Mouse (Mus musculus): ENCODE data around the gene Upk1a. TPM values are rescaled to one million over a fixed set of nuclear protein-coding genes. Genes with fewer than 3 reads are reported as not detected.

The Upk1a gene
- total and polyA plus RNA-seq, 3 experiments, result 0.47 to 10.9 (median 1.8) TPM

GRCm38 (mm10) chr7:30633762-30634412, 21.2 kb upstream of the Upk1a start:
- in situ Hi-C loops (cut with MboI; ENCODE audit: low pct_ligation_motif_present, low pct_unique_long_range_greater_than_20kb, low sequenced_read_pairs) (no loop called here), dilution Hi-C loops (cut with MboI; ENCODE audit: extremely low pct_ligation_motif_present, extremely low pct_unique_long_range_greater_than_20kb, low sequenced_read_pairs) (no loop called here)
- Histone ChIP-seq H3K36me3 (replicated peaks in 1 of 2; ENCODE audit: control insufficient read depth in 1 of 2, insufficient read depth in 1 of 2, low read length in 1 of 2) (no peaks in the 10 kb centered on the region), H3K27ac (ENCODE audit: insufficient read depth, low read depth) (no peak overlapping the region), H3K9me3 (replicated peaks; ENCODE audit: low read length) (no peaks in the 10 kb centered on the region), H3K4me1 (ENCODE audit: control insufficient read depth in 1 of 2, insufficient read depth in 2 of 2) (peaks cover 12 to 16% of the 10 kb centered on the region in 2 experiments), H3K4me3 (replicated peaks in 1 of 3; ENCODE audit: low read depth in 2 of 3, low read length in 2 of 3, poor library complexity in 1 of 3) (no peak overlapping the region), H3K79me2 (replicated peaks; ENCODE audit: control insufficient read depth, extremely low read depth, insufficient read depth, poor library complexity, severe bottlenecking) (no peaks in the 10 kb centered on the region), H3K9ac (ENCODE audit: insufficient read depth, low read depth) (no peak overlapping the region), H3K4me2 (ENCODE audit: insufficient read depth, low read depth, poor library complexity, severe bottlenecking) (no peak overlapping the region), H3K27me3 (replicated peaks) (no peaks in the 10 kb centered on the region)
- no peak for TF ChIP-seq TCF12 (IDR thresholded peaks at IDR 0.05; ENCODE audit: low read depth, low read length)
- DNase-seq (ENCODE audit: extremely low read depth), result no peak

GRCm38 (mm10) chr7:30629013-30629412, 16.4 kb upstream of the Upk1a start:
- H3K79me2 ChIP-seq (replicated peaks; ENCODE audit: control insufficient read depth, extremely low read depth, insufficient read depth, poor library complexity, severe bottlenecking), result peaks cover 19% of the 10 kb centered on the region
- in situ Hi-C loops (cut with MboI; ENCODE audit: low pct_ligation_motif_present, low pct_unique_long_range_greater_than_20kb, low sequenced_read_pairs), result no loop called here
- no peak for TF ChIP-seq POLR2A (IDR thresholded peaks at IDR 0.05; ENCODE audit: low read depth, low read length)
- TF ChIP-seq UBTF (IDR thresholded peaks at IDR 0.05; ENCODE audit: low read depth, low read length), result no peak
- TF ChIP-seq ZKSCAN1 (IDR thresholded peaks at IDR 0.05; ENCODE audit: borderline replicate concordance, low read depth, low read length), result no peak
- TF ChIP-seq E2F4 (IDR thresholded peaks at IDR 0.05; ENCODE audit: insufficient replicate concordance, low read depth, low read length), result no peak
- no peak; the same call in 1 of the 2 replicates for TF ChIP-seq MAZ (IDR thresholded peaks at IDR 0.05; ENCODE audit: low read depth, low read length)
- no peak for TF ChIP-seq USF2 (conservative IDR thresholded peaks at IDR 0.05; ENCODE audit: low read depth, low read length)
- no peak; the same call in 1 of the 2 replicates for TF ChIP-seq MEF2A (IDR thresholded peaks at IDR 0.05; ENCODE audit: borderline replicate concordance, low read depth, low read length)
- 0 out of 2 replicates have a peak, but pooled peaks have one; percentile 33 for TF ChIP-seq BHLHE40 (IDR thresholded peaks at IDR 0.05; ENCODE audit: low read depth, low read length)
- peak; percentile 40; the same call in 1 of the 2 replicates for TF ChIP-seq TCF12 (IDR thresholded peaks at IDR 0.05; ENCODE audit: low read depth, low read length)
- no peak for TF ChIP-seq ZC3H11A (IDR thresholded peaks at IDR 0.05; ENCODE audit: low read depth, low read length)
- TF ChIP-seq CTCF (conservative IDR thresholded peaks at IDR 0.05 in 1 of 2, IDR thresholded peaks at IDR 0.05 in 1 of 2; ENCODE audit: low read depth in 2 of 2, low read length in 2 of 2), result peak in 1 of 2 experiments; percentile 31; a peak in 2 of 4 replicates
- TF ChIP-seq CHD2 (IDR thresholded peaks at IDR 0.05; ENCODE audit: low read length), result 0 out of 2 replicates have a peak, but pooled peaks have one; percentile 22
- peak; percentile 87 for TF ChIP-seq IRF4 (IDR thresholded peaks at IDR 0.05; ENCODE audit: low read depth, low read length)
- peak; percentile 76 for TF ChIP-seq SIN3A (IDR thresholded peaks at IDR 0.05; ENCODE audit: low read length)
- peak; percentile 24; the same call in 1 of the 2 replicates for TF ChIP-seq JUN (IDR thresholded peaks at IDR 0.05; ENCODE audit: insufficient read depth, low read depth, low read length)
- TF ChIP-seq EP300 (IDR thresholded peaks at IDR 0.05; ENCODE audit: low read length), result peak; percentile 85
- no peak for TF ChIP-seq RAD21 (IDR thresholded peaks at IDR 0.05; ENCODE audit: low read depth, low read length)
- TF ChIP-seq ZNF384 (IDR thresholded peaks at IDR 0.05; ENCODE audit: low read depth, low read length), result no peak
- TF ChIP-seq GABPA (IDR thresholded peaks at IDR 0.05; ENCODE audit: insufficient replicate concordance, low read depth, low read length), result no peak
- no peak for TF ChIP-seq CHD1 (IDR thresholded peaks at IDR 0.05; ENCODE audit: low read depth, low read length)
- no peak for TF ChIP-seq ZMIZ1 (IDR thresholded peaks at IDR 0.05; ENCODE audit: low read depth, low read length)
- no peak for TF ChIP-seq USF1 (IDR thresholded peaks at IDR 0.05; ENCODE audit: low read depth, low read length)
- TF ChIP-seq NELFE (IDR thresholded peaks at IDR 0.05; ENCODE audit: low read depth, low read length), result no peak; the same call in 1 of the 2 replicates
- TF ChIP-seq POLR2AphosphoS2 (IDR thresholded peaks at IDR 0.05; ENCODE audit: low read depth, low read length), result no peak
- no peak for TF ChIP-seq KAT2A (IDR thresholded peaks at IDR 0.05; ENCODE audit: insufficient replicate concordance, low read length)
- TF ChIP-seq TBP (conservative IDR thresholded peaks at IDR 0.05; ENCODE audit: low read depth, low read length), result no peak
- TF ChIP-seq MYC (IDR thresholded peaks at IDR 0.05; ENCODE audit: low read depth, low read length), result peak; percentile 65; the same call in 1 of the 2 replicates
- TF ChIP-seq MAX (IDR thresholded peaks at IDR 0.05; ENCODE audit: low read length), result peak; percentile 56; the same call in 1 of the 2 replicates
- 0 out of 2 replicates have a peak, but pooled peaks have one; percentile 33 for TF ChIP-seq JUND (conservative IDR thresholded peaks at IDR 0.05; ENCODE audit: low read depth, low read length)
- TF ChIP-seq PAX5 (IDR thresholded peaks at IDR 0.05; ENCODE audit: low read length), result no peak
- TF ChIP-seq RCOR1 (conservative IDR thresholded peaks at IDR 0.05; ENCODE audit: low read depth, low read length), result peak; percentile 52; the same call in 1 of the 2 replicates
- no peak for TF ChIP-seq NRF1 (IDR thresholded peaks at IDR 0.05; ENCODE audit: low read depth, low read length)

More at GRCm38 (mm10) chr7:30629013-30629412, 16.4 kb upstream of the Upk1a start:
- Histone ChIP-seq H3K36me3 (replicated peaks in 1 of 2; ENCODE audit: control insufficient read depth in 1 of 2, insufficient read depth in 1 of 2, low read length in 1 of 2) (peaks cover 0 to 9% of the 10 kb centered on the region in 2 experiments), H3K27me3 (replicated peaks) (no peaks in the 10 kb centered on the region), H3K9me3 (replicated peaks; ENCODE audit: low read length) (no peaks in the 10 kb centered on the region), H3K4me1 (ENCODE audit: control insufficient read depth in 1 of 2, insufficient read depth in 2 of 2) (peaks cover 14 to 33% of the 10 kb centered on the region in 2 experiments), H3K27ac (ENCODE audit: insufficient read depth, low read depth) (peak overlapping the region; percentile 51; the same call in 1 of the 2 replicates), H3K9ac (ENCODE audit: insufficient read depth, low read depth) (no peak overlapping the region), H3K4me3 (replicated peaks in 1 of 3; ENCODE audit: low read depth in 2 of 3, low read length in 2 of 3, poor library complexity in 1 of 3) (no peak overlapping the region), H3K4me2 (ENCODE audit: insufficient read depth, low read depth, poor library complexity, severe bottlenecking) (peak overlapping the region; percentile 5)
- dilution Hi-C loops (cut with MboI; ENCODE audit: extremely low pct_ligation_motif_present, extremely low pct_unique_long_range_greater_than_20kb, low sequenced_read_pairs), result no loop called here
- peak; percentile 75 for DNase-seq (ENCODE audit: extremely low read depth)

Data from CH12.LX (cell line).